Mouse (Mus musculus): ENCODE results near the gene Hdac4. TPM values are rescaled to one million over a fixed set of nuclear protein-coding genes. Genes with fewer than 3 reads are reported as not detected.

Gene Hdac4
- polyA plus RNA-seq, 1 experiment from 2014 or later, result 25.3 TPM

DNA sequence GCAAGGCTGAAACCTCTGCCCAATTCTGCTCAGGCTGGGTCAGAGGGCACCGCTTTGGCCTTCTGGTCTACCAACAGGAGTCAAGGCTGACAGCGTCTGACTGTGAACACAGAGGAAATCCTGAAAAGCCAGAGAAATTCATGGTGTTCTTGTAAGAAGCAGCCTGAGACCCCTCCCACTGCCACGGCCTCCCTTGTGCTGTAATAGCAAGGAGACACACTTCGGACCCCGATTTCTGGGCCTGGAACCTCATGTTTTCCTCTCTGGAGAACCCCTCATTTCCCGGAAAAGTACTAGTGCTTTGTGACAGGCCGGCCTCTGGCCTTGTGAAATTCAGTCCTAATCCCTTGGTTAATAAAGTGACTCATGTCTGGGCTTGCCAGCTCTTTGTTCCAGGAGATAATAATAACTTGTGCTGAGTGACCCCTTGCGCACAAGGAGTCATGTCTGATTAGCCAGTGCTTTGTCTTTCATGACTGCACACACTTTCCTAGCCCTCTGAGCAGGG is 19.7 kb upstream of the Hdac4 start:
- no peak overlapping the region for H3K9ac ChIP-seq (ENCODE audit: low read depth, low read length)
- no peaks in the 10 kb centered on the region for H3K27me3 ChIP-seq (ENCODE audit: control insufficient read depth, insufficient read depth, low read depth, low read length)
- H3K4me3 ChIP-seq (ENCODE audit: low read depth, low read length), result no peak overlapping the region
- ATAC-seq, result no peak
- H3K4me1 ChIP-seq (ENCODE audit: control insufficient read depth, insufficient read depth, low read length), result peaks cover 5% of the 10 kb centered on the region
- WGBS, result 78% methylated on average over 8 of the region's 8 CpGs
- H3K27ac ChIP-seq (ENCODE audit: low read length), result no peak overlapping the region
- no peaks in the 10 kb centered on the region for H3K9me3 ChIP-seq (replicated peaks; ENCODE audit: control insufficient read depth, low read length, poor library complexity, severe bottlenecking)
- H3K4me2 ChIP-seq (ENCODE audit: low read length), result no peak overlapping the region
- no peaks in the 10 kb centered on the region for H3K36me3 ChIP-seq (ENCODE audit: control insufficient read depth, insufficient read depth, low read length)

DNA sequence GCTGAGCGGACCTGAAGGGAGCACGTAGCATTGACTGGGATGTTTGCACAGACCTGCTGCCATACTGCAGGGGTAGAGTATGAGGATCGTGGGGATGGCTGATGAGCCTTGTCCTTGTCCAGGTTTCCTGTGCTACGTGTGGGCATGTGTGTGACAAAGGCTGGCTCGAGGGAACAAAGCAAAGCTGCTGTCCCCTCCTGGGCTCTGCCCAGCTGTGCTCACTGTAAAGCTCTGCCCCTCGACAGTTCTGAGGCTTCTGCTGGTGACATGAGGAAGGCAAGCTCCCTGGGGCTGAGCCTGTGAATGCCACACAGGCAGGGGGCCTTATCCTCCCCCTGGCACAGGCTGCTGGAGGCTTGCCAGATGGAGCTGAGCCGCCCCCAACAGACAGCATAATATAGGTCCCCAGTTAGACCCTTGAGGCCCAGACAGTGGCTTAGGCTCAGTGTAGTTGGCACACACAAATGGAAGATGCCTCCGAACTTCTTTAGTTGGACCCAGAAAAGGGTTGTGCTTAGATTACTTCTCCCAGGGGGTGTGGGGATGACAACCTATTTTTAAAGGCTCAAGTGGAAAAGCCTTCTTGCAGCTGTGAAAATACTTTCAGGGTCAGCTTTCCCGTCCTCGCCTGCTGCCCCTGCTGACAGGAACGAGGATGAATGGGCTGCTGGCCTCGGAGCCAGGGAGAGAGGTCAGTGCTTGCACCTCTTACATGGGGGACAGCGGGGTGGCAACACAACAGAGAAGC is 16.7 kb upstream of the Hdac4 start:
- Histone ChIP-seq H3K27me3 (ENCODE audit: control insufficient read depth, insufficient read depth, low read depth, low read length) (no peaks in the 10 kb centered on the region), H3K4me2 (ENCODE audit: low read length) (no peak overlapping the region), H3K36me3 (ENCODE audit: control insufficient read depth, insufficient read depth, low read length) (no peaks in the 10 kb centered on the region), H3K9me3 (replicated peaks; ENCODE audit: control insufficient read depth, low read length, poor library complexity, severe bottlenecking) (no peaks in the 10 kb centered on the region), H3K9ac (ENCODE audit: low read depth, low read length) (no peak overlapping the region), H3K4me3 (ENCODE audit: low read depth, low read length) (no peak overlapping the region), H3K27ac (ENCODE audit: low read length) (peak overlapping the region; percentile 35), H3K4me1 (ENCODE audit: control insufficient read depth, insufficient read depth, low read length) (peaks cover 5% of the 10 kb centered on the region)
- 22% methylated on average over 13 of the region's 13 CpGs for WGBS
- peak; percentile 57 for ATAC-seq

DNA sequence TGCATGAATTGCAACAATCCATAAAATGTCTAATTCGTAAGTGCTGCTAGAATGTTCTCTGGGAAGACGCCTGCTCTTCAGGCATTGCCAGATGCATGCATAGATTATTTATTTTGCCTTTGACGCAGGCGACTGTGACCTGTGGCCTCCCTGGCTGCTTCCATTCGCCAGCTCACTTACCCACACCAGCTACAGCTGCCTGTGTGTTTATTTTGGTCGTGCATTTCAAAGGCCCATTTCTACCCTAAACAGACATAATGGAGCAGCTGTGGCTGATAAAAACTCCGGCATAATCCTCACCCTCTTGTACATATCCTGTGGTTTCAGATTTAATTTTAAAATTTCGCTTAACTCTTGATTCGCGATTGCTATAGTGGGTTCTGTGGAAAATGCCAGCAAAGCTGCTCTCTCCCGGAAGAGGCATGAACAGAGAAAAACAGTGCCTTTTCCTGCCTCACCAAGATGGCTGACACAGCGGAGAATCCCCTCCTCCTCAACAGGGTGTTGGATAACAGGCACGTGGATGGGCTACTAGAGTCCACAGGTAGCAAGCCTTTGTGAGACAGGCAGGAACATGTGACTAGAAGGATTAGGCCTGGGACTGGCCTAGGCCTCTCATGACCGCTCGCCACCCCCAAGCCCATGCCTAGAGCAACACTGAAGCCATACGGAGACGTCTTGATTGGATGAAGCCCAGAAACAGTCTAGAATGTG is 7.3 kb upstream of the Hdac4 start:
- 0 out of 2 replicates have a peak, but pooled peaks cover 4% of the 10 kb centered on the region for H3K9me3 ChIP-seq (replicated peaks; ENCODE audit: control insufficient read depth, low read length, poor library complexity, severe bottlenecking)
- no peaks in the 10 kb centered on the region for H3K27me3 ChIP-seq (ENCODE audit: control insufficient read depth, insufficient read depth, low read depth, low read length)
- H3K36me3 ChIP-seq (ENCODE audit: control insufficient read depth, insufficient read depth, low read length), result no peaks in the 10 kb centered on the region
- ATAC-seq, result no peak
- no peak overlapping the region for H3K4me3 ChIP-seq (ENCODE audit: low read depth, low read length)
- H3K4me1 ChIP-seq (ENCODE audit: control insufficient read depth, insufficient read depth, low read length), result no peaks in the 10 kb centered on the region; the same call in 1 of the 2 replicates
- H3K27ac ChIP-seq (ENCODE audit: low read length), result no peak overlapping the region
- no peak overlapping the region for H3K4me2 ChIP-seq (ENCODE audit: low read length)
- 76% methylated on average over 17 of the region's 17 CpGs for WGBS
- no peak overlapping the region for H3K9ac ChIP-seq (ENCODE audit: low read depth, low read length)

DNA sequence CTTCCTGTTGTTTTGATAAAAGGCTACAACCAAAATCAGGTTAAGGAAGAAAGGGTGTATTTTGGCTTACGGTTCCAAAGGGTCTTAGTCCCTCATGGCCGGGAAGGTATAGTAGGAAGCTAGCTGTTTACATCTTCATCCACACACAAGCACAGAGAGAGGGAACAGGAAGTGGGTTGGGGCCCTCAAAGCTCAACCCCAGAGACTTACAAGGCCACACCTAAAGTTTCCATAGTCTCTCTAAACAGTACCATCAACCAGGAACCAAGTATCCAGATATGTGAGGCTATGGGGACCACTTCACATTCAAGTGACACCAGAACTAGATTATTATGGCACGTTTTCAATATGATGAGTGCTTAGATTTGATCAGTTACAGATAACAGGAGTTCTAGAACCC is 5.0 kb downstream of the Hdac4 start:
- H3K9ac ChIP-seq (ENCODE audit: low read depth, low read length), result no peak overlapping the region
- no peak overlapping the region for H3K27ac ChIP-seq (ENCODE audit: low read length)
- H3K9me3 ChIP-seq (replicated peaks; ENCODE audit: control insufficient read depth, low read length, poor library complexity, severe bottlenecking), result no peaks in the 10 kb centered on the region
- no peaks in the 10 kb centered on the region for H3K36me3 ChIP-seq (ENCODE audit: control insufficient read depth, insufficient read depth, low read length)
- WGBS, result 87% methylated on average over 3 of the region's 3 CpGs
- H3K27me3 ChIP-seq (ENCODE audit: control insufficient read depth, insufficient read depth, low read depth, low read length), result no peaks in the 10 kb centered on the region; the same call in 1 of the 2 replicates
- no peak for ATAC-seq
- no peak overlapping the region for H3K4me3 ChIP-seq (ENCODE audit: low read depth, low read length)
- H3K4me1 ChIP-seq (ENCODE audit: control insufficient read depth, insufficient read depth, low read length), result no peaks in the 10 kb centered on the region
- H3K4me2 ChIP-seq (ENCODE audit: low read length), result no peak overlapping the region

DNA sequence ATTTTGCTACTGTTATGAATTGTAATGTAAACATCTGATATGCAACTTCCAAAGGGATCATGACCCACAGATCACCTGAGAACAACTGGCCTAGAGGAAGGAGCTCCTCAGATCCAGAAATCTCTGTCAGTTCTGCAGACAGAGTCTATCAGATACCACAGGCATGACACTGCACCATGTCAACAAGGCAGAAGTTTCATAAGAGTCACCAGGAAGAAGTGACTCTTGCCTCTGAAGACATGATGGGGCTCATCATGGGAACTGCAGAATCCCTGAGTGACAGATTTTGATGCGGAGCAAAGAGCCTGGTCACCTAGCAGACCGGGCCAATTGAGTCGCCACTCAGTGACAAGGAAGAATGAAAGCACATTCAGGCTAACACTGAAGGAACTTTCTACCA is 8.4 kb downstream of the Hdac4 start:
- no peaks in the 10 kb centered on the region for H3K9me3 ChIP-seq (replicated peaks; ENCODE audit: control insufficient read depth, low read length, poor library complexity, severe bottlenecking)
- H3K36me3 ChIP-seq (ENCODE audit: control insufficient read depth, insufficient read depth, low read length), result no peaks in the 10 kb centered on the region
- no peak overlapping the region for H3K27ac ChIP-seq (ENCODE audit: low read length)
- no peaks in the 10 kb centered on the region; the same call in 1 of the 2 replicates for H3K27me3 ChIP-seq (ENCODE audit: control insufficient read depth, insufficient read depth, low read depth, low read length)
- no peak for ATAC-seq
- no peak overlapping the region for H3K9ac ChIP-seq (ENCODE audit: low read depth, low read length)
- WGBS, result 93% methylated on average over 3 of the region's 3 CpGs
- no peak overlapping the region for H3K4me2 ChIP-seq (ENCODE audit: low read length)
- H3K4me1 ChIP-seq (ENCODE audit: control insufficient read depth, insufficient read depth, low read length), result no peaks in the 10 kb centered on the region
- H3K4me3 ChIP-seq (ENCODE audit: low read depth, low read length), result no peak overlapping the region

DNA sequence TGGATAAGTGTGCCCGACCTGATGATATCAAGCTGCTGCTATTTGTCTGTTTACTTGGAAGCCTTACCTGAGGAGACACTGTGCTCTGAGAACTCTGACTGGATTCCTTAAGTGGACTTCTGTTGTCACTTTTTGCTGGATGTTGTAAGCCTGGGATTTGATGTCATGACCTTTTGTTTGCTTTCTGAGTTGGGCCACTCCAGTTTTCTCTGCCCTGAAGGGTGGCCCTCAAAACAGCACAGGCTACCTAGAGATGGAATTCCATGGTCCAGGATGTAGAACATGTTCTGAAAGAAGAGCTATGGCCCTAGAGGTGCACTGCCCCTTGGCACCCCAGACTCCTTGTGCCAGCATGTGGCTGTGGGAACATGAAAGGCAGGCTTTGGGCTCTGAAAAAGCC is 10.9 kb downstream of the Hdac4 start:
- no peak for ATAC-seq
- Histone ChIP-seq H3K27ac (ENCODE audit: low read length) (no peak overlapping the region), H3K9me3 (replicated peaks; ENCODE audit: control insufficient read depth, low read length, poor library complexity, severe bottlenecking) (no peaks in the 10 kb centered on the region), H3K4me3 (ENCODE audit: low read depth, low read length) (no peak overlapping the region), H3K4me1 (ENCODE audit: control insufficient read depth, insufficient read depth, low read length) (peaks cover 5% of the 10 kb centered on the region), H3K27me3 (ENCODE audit: control insufficient read depth, insufficient read depth, low read depth, low read length) (no peaks in the 10 kb centered on the region; the same call in 1 of the 2 replicates), H3K36me3 (ENCODE audit: control insufficient read depth, insufficient read depth, low read length) (no peaks in the 10 kb centered on the region), H3K4me2 (ENCODE audit: low read length) (no peak overlapping the region), H3K9ac (ENCODE audit: low read depth, low read length) (no peak overlapping the region)
- 88% methylated on average over 1 of the region's 1 CpGs for WGBS

DNA sequence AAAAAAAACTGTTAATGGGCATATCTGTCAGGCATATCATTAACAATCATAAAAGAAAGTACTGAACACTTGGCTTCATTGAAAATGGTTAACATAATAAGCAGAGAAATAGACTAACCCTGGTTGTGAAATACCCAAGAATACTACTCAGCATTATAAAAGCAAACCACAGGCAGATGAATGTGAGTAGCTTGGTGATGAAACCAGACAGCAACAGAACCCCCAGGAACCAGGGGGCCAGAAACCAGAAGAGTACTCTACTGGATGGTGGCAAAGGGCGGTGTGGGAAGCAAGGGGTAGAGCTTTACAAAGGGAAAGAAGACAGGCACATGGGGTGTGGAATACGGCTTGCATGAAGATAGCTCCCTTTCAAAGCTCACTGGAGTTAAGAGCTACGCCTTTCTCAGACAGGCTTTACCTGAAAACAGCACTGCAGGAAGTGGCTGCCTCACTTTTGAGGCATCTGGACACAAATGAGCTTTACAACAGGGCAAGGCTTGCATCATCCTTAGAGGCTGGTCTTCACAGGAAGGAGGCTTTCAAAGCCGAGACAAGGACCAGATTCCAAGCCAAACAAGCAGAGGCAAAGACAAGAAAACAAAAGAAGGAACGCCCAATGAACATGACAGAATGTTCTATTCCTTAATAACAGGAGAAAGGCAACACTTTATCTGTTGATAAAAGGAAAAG is 12.3 kb downstream of the Hdac4 start:
- no peaks in the 10 kb centered on the region; the same call in 1 of the 2 replicates for H3K27me3 ChIP-seq (ENCODE audit: control insufficient read depth, insufficient read depth, low read depth, low read length)
- H3K9ac ChIP-seq (ENCODE audit: low read depth, low read length), result no peak overlapping the region
- H3K27ac ChIP-seq (ENCODE audit: low read length), result no peak overlapping the region
- H3K9me3 ChIP-seq (replicated peaks; ENCODE audit: control insufficient read depth, low read length, poor library complexity, severe bottlenecking), result no peaks in the 10 kb centered on the region
- H3K4me2 ChIP-seq (ENCODE audit: low read length), result no peak overlapping the region
- 82% methylated on average over 5 of the region's 5 CpGs for WGBS
- no peak for ATAC-seq
- no peaks in the 10 kb centered on the region for H3K36me3 ChIP-seq (ENCODE audit: control insufficient read depth, insufficient read depth, low read length)
- H3K4me3 ChIP-seq (ENCODE audit: low read depth, low read length), result no peak overlapping the region
- H3K4me1 ChIP-seq (ENCODE audit: control insufficient read depth, insufficient read depth, low read length), result peaks cover 14% of the 10 kb centered on the region

DNA sequence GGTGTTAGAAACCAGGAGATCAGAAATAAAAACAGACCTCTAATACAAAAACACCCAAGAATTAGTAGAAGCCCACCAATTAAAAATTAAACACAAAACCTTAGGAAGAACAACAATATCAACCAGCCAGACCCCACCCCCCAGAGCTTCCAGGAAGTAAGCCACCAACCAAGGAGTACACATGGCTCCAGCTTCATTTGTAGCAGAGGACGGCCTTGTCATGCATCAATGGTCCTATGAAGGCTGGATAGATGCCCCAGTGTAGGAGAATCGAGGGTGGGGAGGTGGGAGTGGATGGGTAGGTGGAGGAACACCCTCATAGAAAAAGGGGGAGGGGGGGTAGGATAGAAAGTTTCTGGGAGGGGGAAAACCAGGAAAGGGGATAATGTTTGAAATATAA is 13.5 kb downstream of the Hdac4 start:
- Histone ChIP-seq H3K4me3 (ENCODE audit: low read depth, low read length) (no peak overlapping the region), H3K9ac (ENCODE audit: low read depth, low read length) (no peak overlapping the region), H3K9me3 (replicated peaks; ENCODE audit: control insufficient read depth, low read length, poor library complexity, severe bottlenecking) (no peaks in the 10 kb centered on the region), H3K27ac (ENCODE audit: low read length) (no peak overlapping the region), H3K4me1 (ENCODE audit: control insufficient read depth, insufficient read depth, low read length) (peaks cover 26% of the 10 kb centered on the region), H3K27me3 (ENCODE audit: control insufficient read depth, insufficient read depth, low read depth, low read length) (no peaks in the 10 kb centered on the region), H3K4me2 (ENCODE audit: low read length) (no peak overlapping the region), H3K36me3 (ENCODE audit: control insufficient read depth, insufficient read depth, low read length) (no peaks in the 10 kb centered on the region)
- no peak for ATAC-seq
- WGBS, result 52% methylated on average over 2 of the region's 2 CpGs

Data from midbrain, embryonic 16.5 days (tissue).